Mouse (Mus musculus) small intestine, adult 2 months (tissue): ENCODE results near the gene Sae1. TPM values are rescaled to one million over a fixed set of nuclear protein-coding genes. Genes with fewer than 3 reads are reported as not detected.
"Not testable (repeated sequence)": the region's sequence is repeated elsewhere in the genome, so short reads cannot be mapped to it uniquely, and the experiment has no call there.

ENCODE experiments used
- H3K27ac ChIP-seq: fragments of 200-500 bp; 2 replicates; pipeline ENCODE4 v1.5.1; 2012; ENCODE audit warnings: low read depth, low read length, control low read depth, inconsistent platforms; ENCODE audit not compliant: insufficient read depth
- H3K27me3 ChIP-seq: fragments of 200-500 bp; 2 replicates; pipeline ENCODE4 v1.6.1; 2012; ENCODE audit warnings: mild to moderate bottlenecking, moderate library complexity, low read length, inconsistent platforms; ENCODE audit not compliant: control insufficient read depth, insufficient read depth
- H3K36me3 ChIP-seq: fragments of 200-500 bp; 2 replicates; pipeline ENCODE4 v1.6.1; 2012; ENCODE audit warnings: mild to moderate bottlenecking, low read length, control low read depth, inconsistent platforms; ENCODE audit not compliant: control insufficient read depth, insufficient read depth
- H3K4me1 ChIP-seq: fragments of 200-500 bp; 2 replicates; pipeline ENCODE4 v1.6.1; 2012; ENCODE audit warnings: low read length, inconsistent platforms, mixed read lengths; ENCODE audit not compliant: control insufficient read depth, insufficient read depth, insufficient read length
- H3K4me3 ChIP-seq: fragments of 200-500 bp; 2 replicates; pipeline ENCODE4 v1.5.1; 2012; ENCODE audit warnings: low read depth, mild to moderate bottlenecking, control low read depth, inconsistent platforms, low read length, moderate library complexity
- CTCF ChIP-seq: fragments of 200-500 bp; IDR thresholded peaks from 2 replicates; pipeline ENCODE4 v1.5.1; 2012; ENCODE audit warnings: low read depth, mild to moderate bottlenecking, control low read depth, inconsistent platforms, low read length, moderate library complexity, mixed read lengths; ENCODE audit not compliant: insufficient replicate concordance, insufficient read length; ENCODE audit errors: extremely low read depth
- POLR2A ChIP-seq: fragments of 200-500 bp; IDR thresholded peaks from 2 replicates; pipeline ENCODE4 v1.6.1; 2012; ENCODE audit warnings: low read depth, mild to moderate bottlenecking, control low read depth, inconsistent platforms, low read length, moderate library complexity
- WGBS: fragments of 180-500 bp; shearing (Covaris S2); methylation state at CpG from one replicate; pipeline ENCODE4 v1.1.7; 2018; 5-methylcytosine and 5-hydroxymethylcytosine counted together
- polyA plus RNA-seq: library from polyadenylated mRNA; depleted of rRNA; stranded (reverse); fragments of >200 nt; gene quantifications from 2 replicates; pipeline ENCODE4 v1.2.3, GENCODE M21; 2012

Gene Sae1
- polyA plus RNA-seq, 1 experiment: 15.0 TPM

- peak overlapping the region; percentile 72 for H3K4me3 ChIP-seq
- no peaks in the 10 kb centered on the region for H3K27me3 ChIP-seq
- H3K4me1 ChIP-seq: peaks cover 21% of the 10 kb centered on the region
- H3K27ac ChIP-seq: peak overlapping the region; percentile 10; the same call in 1 of the 2 replicates
- no peak for TF ChIP-seq CTCF
- TF ChIP-seq POLR2A: no peak
- H3K36me3 ChIP-seq: no peaks in the 10 kb centered on the region
- WGBS: 15% methylated on average over 16 of the region's 16 CpGs
These were observed 78.9 kb downstream of the Sae1 start for GRCm38 (mm10) chr7:16308555-16309317.

DNA sequence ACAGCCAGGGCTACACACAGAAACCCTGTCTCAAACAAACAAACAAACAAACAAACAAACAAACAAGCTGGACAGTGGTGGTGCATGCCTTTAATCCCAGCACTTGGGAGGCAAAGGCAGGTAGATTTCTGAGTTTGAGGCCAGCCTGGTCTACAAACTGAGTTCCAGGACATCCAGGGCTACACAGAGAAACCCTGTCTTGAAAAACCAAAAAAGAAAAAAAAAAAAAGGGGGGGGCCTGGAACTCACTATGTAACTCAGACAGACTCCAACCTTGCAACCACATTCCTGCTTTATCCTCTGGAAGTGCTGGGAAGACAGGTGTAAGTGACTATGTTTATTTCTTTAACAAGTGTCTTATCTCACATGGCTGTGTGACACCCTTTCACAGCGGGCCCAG is 79.5 kb downstream of the Sae1 start, which contains the start of gene Bbc3:
Bbc3 (plus strand) TSS at position 301 of the 400 bp plus-strand sequence.
- H3K27me3 ChIP-seq, H3K36me3 ChIP-seq: not testable (repeated sequence)
- H3K27ac ChIP-seq: peak within 1 kb of the TSS; percentile 10; the same call in 1 of the 2 replicates
- 20% methylated on average over 1 of the region's 1 CpGs for WGBS
- peaks cover 21% of the 10 kb centered on the region for H3K4me1 ChIP-seq
- peak within 1 kb of the TSS; percentile 72 for H3K4me3 ChIP-seq

GRCm38 (mm10) chr7:16307141-16307540 is 80.5 kb downstream of the Sae1 start:
- H3K4me3 ChIP-seq, H3K27ac ChIP-seq, H3K27me3 ChIP-seq, H3K36me3 ChIP-seq: not testable (repeated sequence)
- H3K4me1 ChIP-seq: peaks cover 18% of the 10 kb centered on the region
- WGBS: 81% methylated on average over 6 of the region's 6 CpGs

DNA sequence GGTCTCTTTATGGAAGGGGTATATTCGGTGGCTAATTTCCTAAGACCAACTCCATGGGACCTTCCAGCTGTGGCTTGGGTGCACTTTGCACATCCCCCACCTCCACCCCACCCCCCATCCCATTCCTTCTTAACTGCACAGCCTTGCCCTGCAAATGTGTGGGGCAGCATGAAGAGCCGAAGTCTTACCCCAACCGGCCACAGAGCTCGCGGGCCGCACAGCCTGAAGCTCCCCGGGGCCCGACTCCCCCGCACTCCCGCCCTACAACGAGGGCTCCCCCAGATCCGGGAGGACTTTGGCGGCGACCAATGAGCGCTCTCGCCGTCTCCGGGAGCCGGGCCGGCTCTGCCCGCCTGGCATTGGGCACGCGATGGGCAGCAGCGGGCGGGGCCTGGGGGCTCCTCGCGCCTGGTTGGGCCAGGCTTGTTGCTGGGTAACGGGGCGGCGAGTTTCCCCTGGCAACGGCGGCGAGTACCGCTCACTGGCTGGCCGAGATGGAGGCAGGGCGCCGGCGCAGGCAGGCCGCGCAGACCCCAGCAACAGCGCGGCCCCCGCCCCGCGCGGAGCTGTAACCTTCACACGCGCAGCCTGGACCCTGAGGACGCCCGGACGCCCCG is 88.1 kb downstream of the Sae1 start:
- peak overlapping the region; percentile 46 for H3K4me3 ChIP-seq
- no peaks in the 10 kb centered on the region for H3K36me3 ChIP-seq
- H3K27ac ChIP-seq: no peak overlapping the region
- H3K4me1 ChIP-seq: peaks cover 10% of the 10 kb centered on the region
- H3K27me3 ChIP-seq: peaks cover 9% of the 10 kb centered on the region
- TF ChIP-seq POLR2A (no peak), CTCF (no peak)
- 2% methylated on average over 52 of the region's 52 CpGs for WGBS

DNA sequence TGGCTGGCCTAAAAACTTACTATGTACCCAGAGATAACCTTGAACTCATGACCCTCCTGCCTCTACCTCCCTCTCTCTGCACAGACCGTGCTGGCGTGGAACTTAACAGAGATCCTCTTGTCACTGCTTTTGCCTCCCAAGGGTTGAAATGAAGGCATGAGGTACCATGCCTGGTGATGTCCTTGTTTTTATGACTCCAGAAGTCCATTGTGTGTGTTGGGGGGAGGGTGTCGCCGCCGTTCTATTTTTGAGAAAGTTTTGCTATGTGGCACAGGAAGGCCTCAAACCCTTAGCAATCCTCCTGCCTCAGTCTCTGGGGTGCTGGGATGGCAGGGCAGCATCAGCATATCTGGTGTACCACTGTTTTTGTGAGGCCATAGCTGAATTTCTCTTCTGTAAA is 88.7 kb downstream of the Sae1 start:
- H3K4me1 ChIP-seq: peaks cover 10% of the 10 kb centered on the region
- no peak for TF ChIP-seq POLR2A
- no peak for TF ChIP-seq CTCF
- H3K27ac ChIP-seq: no peak overlapping the region
- H3K36me3 ChIP-seq: no peaks in the 10 kb centered on the region
- peaks cover 9% of the 10 kb centered on the region for H3K27me3 ChIP-seq
- no peak overlapping the region for H3K4me3 ChIP-seq
- WGBS: 81% methylated on average over 5 of the region's 5 CpGs

- no peak overlapping the region for H3K4me3 ChIP-seq
- peaks cover 9% of the 10 kb centered on the region for H3K27me3 ChIP-seq
- 63% methylated on average over 2 of the region's 2 CpGs for WGBS
- H3K4me1 ChIP-seq: peaks cover 10% of the 10 kb centered on the region
- H3K36me3 ChIP-seq: no peaks in the 10 kb centered on the region
- no peak for TF ChIP-seq POLR2A
- TF ChIP-seq CTCF: no peak
- H3K27ac ChIP-seq: no peak overlapping the region
These were observed 90.0 kb downstream of the Sae1 start for GRCm38 (mm10) chr7:16297616-16298015.

DNA sequence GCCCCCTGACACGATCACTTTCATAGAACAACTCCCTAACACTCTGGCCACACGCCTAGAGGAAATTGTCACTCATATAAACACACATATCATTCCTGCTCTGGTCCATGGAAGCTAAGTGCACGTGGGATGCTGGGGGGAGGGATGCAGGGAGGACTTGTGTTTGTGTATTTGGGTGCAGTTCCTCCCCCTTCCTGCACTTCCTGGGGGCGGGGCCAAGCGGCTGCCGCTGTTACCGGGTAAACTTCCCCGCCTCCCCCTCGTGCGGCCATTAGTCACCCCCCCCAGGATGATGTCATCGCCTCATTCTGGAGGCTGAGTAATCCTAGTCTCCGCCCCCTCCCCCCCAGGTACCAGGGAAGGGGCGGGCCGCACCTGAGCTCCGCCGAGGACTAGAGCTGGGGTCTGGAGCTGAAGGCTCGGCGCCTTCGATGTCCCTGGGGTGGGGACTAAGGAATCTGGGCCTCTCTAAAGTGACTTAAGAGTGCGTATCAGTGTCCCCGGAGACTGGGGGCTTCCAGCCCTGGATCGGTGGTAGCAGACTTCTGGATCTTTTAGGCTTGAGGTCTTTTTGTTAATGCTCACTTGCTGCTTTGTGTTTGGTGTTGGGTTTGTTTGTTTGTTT is 90.7 kb downstream of the Sae1 start:
- Histone ChIP-seq H3K4me3 (peak overlapping the region; percentile 44), H3K27ac (peak overlapping the region; percentile 53), H3K27me3 (peaks cover 9% of the 10 kb centered on the region), H3K36me3 (no peaks in the 10 kb centered on the region), H3K4me1 (peaks cover 10% of the 10 kb centered on the region)
- TF ChIP-seq POLR2A: peak; percentile 51; the same call in 1 of the 2 replicates
- TF ChIP-seq CTCF: peak; percentile 26; the same call in 1 of the 2 replicates
- WGBS: 5% methylated on average over 22 of the region's 22 CpGs
